Mouse (Mus musculus) ES-Bruce4 (cell line): ENCODE results near the gene Capza3. TPM values are rescaled to one million over a fixed set of nuclear protein-coding genes. Genes with fewer than 3 reads are reported as not detected.

ENCODE experiments used
- H3K27ac ChIP-seq: 2 replicates; pipeline ENCODE4 v1.5.1; 2012; ENCODE audit warnings: low read length, inconsistent platforms; ENCODE audit not compliant: insufficient read depth
- H3K27me3 ChIP-seq: 2 replicates; pipeline ENCODE4 v1.6.1; 2012; ENCODE audit warnings: mild to moderate bottlenecking, low read length, inconsistent platforms; ENCODE audit not compliant: control insufficient read depth, poor library complexity, insufficient read depth, severe bottlenecking
- H3K36me3 ChIP-seq: 2 replicates; pipeline ENCODE4 v1.6.1; 2012; ENCODE audit warnings: inconsistent platforms, mild to moderate bottlenecking, low read length, moderate library complexity; ENCODE audit not compliant: control insufficient read depth, poor library complexity, insufficient read depth, severe bottlenecking
- H3K4me1 ChIP-seq: one replicate; pipeline ENCODE4 v1.8.1; 2011; ENCODE audit warnings: low read length; ENCODE audit not compliant: control insufficient read depth, insufficient read depth
- H3K4me3 ChIP-seq: 2 replicates; pipeline ENCODE4 v1.5.1; 2011; ENCODE audit warnings: low read depth, mild to moderate bottlenecking, low read length
- H3K9ac ChIP-seq: 2 replicates; pipeline ENCODE4 v1.6.1; 2012; ENCODE audit warnings: low read depth, mild to moderate bottlenecking, inconsistent platforms; ENCODE audit not compliant: poor library complexity, severe bottlenecking
- H3K9me3 ChIP-seq: replicated peaks from 2 replicates; pipeline ENCODE4 v1.6.1; 2012; ENCODE audit warnings: mild to moderate bottlenecking, low read length, inconsistent platforms; ENCODE audit not compliant: control insufficient read depth, poor library complexity, insufficient read depth, severe bottlenecking
- CTCF ChIP-seq: IDR thresholded peaks from one replicate; pipeline ENCODE4 v1.8.1; 2011; ENCODE audit warnings: low read depth, low read length
- EP300 ChIP-seq: IDR thresholded peaks from 2 replicates; pipeline ENCODE4 v1.6.1; 2011; ENCODE audit warnings: low read depth, low read length; ENCODE audit not compliant: insufficient read depth
- POLR2A ChIP-seq: IDR thresholded peaks from one replicate; pipeline ENCODE4 v1.8.1; 2011; ENCODE audit warnings: low read length; ENCODE audit not compliant: insufficient read depth
- polyA plus RNA-seq: library from polyadenylated mRNA; stranded (reverse); fragments of >200 nt; gene quantifications from 2 replicates; pipeline ENCODE4 v1.2.4, GENCODE M21; 2011; ENCODE audit warnings: low read depth; ENCODE audit not compliant: missing spikeins, insufficient read depth, insufficient read length

The Capza3 gene
- polyA plus RNA-seq, 1 experiment: not detected

GRCm38 (mm10) chr6:140069177-140069576 lies 28.1 kb downstream of the Capza3 start:
- TF ChIP-seq POLR2A (no peak), CTCF (no peak), EP300 (no peak)
- no peak overlapping the region for H3K9ac ChIP-seq
- no peaks in the 10 kb centered on the region for H3K27me3 ChIP-seq
- no peak overlapping the region for H3K4me3 ChIP-seq
- H3K27ac ChIP-seq: no peak overlapping the region
- no peaks in the 10 kb centered on the region for H3K4me1 ChIP-seq
- H3K36me3 ChIP-seq: no peaks in the 10 kb centered on the region
- no peaks in the 10 kb centered on the region; the same call in 1 of the 2 replicates for H3K9me3 ChIP-seq

- Histone ChIP-seq H3K9ac (no peak overlapping the region), H3K9me3 (no peaks in the 10 kb centered on the region; the same call in 1 of the 2 replicates), H3K27me3 (no peaks in the 10 kb centered on the region), H3K27ac (no peak overlapping the region), H3K4me1 (no peaks in the 10 kb centered on the region), H3K36me3 (no peaks in the 10 kb centered on the region), H3K4me3 (no peak overlapping the region)
- no peak for TF ChIP-seq CTCF
- no peak for TF ChIP-seq POLR2A
- no peak for TF ChIP-seq EP300
Observed at GRCm38 (mm10) chr6:140080933-140081332, 39.9 kb downstream of the Capza3 start.

DNA sequence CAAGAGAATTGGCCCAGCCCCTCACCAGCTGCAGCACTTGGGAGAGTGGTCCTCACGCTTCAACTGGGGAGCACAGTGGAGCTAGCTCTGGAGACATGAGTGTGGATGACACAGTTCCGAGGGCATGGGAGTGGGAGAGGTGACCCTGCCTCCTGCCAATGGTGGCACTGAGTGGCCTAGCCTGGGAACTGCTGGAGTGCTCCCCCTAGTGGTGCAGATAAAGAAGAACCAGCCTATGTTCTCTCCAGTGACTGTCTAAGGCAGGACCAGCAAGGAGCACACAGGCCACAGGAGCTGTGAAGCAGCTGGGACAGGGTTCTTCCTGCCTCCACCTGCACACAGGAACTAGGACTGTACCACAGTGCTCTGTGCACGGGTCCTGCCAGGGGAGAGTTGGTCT lies 40.7 kb downstream of the Capza3 start:
- Histone ChIP-seq H3K4me3 (no peak overlapping the region), H3K36me3 (no peaks in the 10 kb centered on the region), H3K27me3 (no peaks in the 10 kb centered on the region), H3K9me3 (no peaks in the 10 kb centered on the region; the same call in 1 of the 2 replicates), H3K27ac (no peak overlapping the region), H3K9ac (no peak overlapping the region), H3K4me1 (no peaks in the 10 kb centered on the region)
- TF ChIP-seq CTCF (peak; percentile 81), EP300 (no peak), POLR2A (no peak)

DNA sequence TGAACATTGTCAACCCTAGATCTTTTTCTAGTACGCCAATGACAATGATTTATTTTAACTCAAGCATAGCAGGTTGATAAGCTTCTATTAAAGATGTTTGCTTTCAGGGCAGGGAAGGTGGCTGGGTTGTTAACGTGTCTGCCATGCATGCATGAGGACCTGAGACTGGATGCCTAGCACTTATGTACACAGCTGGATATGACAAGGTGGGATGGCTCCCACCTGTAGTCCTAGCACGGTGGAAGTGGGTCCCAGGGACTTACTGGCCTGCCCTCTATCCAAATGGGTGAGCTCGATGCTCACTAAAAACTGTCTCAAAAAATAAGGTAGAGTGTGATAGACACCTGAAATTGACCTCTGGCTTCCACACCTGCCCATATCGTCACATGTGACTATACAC lies 48.8 kb downstream of the Capza3 start:
- H3K4me1 ChIP-seq: no peaks in the 10 kb centered on the region
- H3K4me3 ChIP-seq: no peak overlapping the region
- H3K9ac ChIP-seq: no peak overlapping the region
- TF ChIP-seq CTCF (no peak), EP300 (no peak), POLR2A (no peak)
- no peak overlapping the region for H3K27ac ChIP-seq
- H3K9me3 ChIP-seq: no peaks in the 10 kb centered on the region
- H3K36me3 ChIP-seq: no peaks in the 10 kb centered on the region
- no peaks in the 10 kb centered on the region for H3K27me3 ChIP-seq

Other genes with a start within 250 kb of the Capza3 start
- gene Plcz1, start 205 bp downstream of the Capza3 start, polyA plus RNA-seq: not detected in 2 replicates